Comparison of ENCODE assay signal across 26 mouse cellular contexts in the genomic region with DNA sequence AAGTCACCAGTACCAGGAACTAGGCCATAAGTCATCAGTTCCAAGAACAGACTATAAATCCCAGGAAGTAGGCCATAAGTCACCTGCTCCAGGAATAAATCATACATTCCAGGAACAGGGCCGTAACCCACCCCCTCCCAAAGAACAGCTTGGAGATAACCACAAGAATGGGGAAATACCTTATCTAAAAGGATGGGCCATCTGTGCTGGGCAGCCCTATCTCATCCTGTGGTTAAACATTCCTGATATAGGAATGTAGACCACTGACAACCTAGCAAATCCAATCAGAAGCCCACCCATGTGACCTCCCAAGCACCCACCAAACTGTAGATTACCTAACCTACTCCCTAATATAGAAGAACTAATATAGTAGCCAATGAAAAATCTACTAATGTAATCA. TPM values are rescaled to one million over a fixed set of nuclear protein-coding genes. Genes with fewer than 3 reads are reported as not detected.
"Had no signal": no experiment of that assay in that cellular context is flagged by ENCODE, and none has a peak within 500 bp of the region (broad histone marks: within the 10 kb centered on the region; RNA-seq: fewer than 3 reads in every experiment).

No protein-coding gene starts in this region.

- H3K9me3 ChIP-seq: midbrain, embryonic 10.5 days; midbrain, embryonic 12.5 days; neural tube, embryonic 13.5 days; neural tube, embryonic 15.5 days had no signal

- H3K4me2 ChIP-seq: lung, embryonic 14.5 days; midbrain, embryonic 12.5 days; neural tube, embryonic 13.5 days; neural tube, embryonic 15.5 days had no signal

- DNase-seq: lung, adult 18-20 months; lung, embryonic 14.5 days; lung, postnatal 10 days; midbrain, embryonic 14.5 days; retina, postnatal 1 day; right cerebral cortex, adult 18-20 months; right cerebral cortex, postnatal 25 days; right cerebral cortex, postnatal 4 days; spleen, adult 18-20 months; thymus, adult 18-20 months; thymus, postnatal 14 days; thymus, postnatal 36 days had no signal

- H3K4me3 ChIP-seq: megakaryocyte, embryonic 14.5 days; midbrain, embryonic 10.5 days; midbrain, embryonic 12.5 days; myocyte; neural tube, embryonic 13.5 days; neural tube, embryonic 15.5 days had no signal

- H3K36me3 ChIP-seq: midbrain, embryonic 10.5 days; midbrain, embryonic 12.5 days; neural tube, embryonic 13.5 days; neural tube, embryonic 15.5 days had no signal

- ATAC-seq: midbrain, embryonic 16.5 days had no signal

- H3K27ac ChIP-seq: macrophage; midbrain, embryonic 10.5 days; midbrain, embryonic 12.5 days; neural tube, embryonic 13.5 days; neural tube, embryonic 15.5 days had no signal

- H3K4me1 ChIP-seq: megakaryocyte, embryonic 14.5 days; midbrain, embryonic 10.5 days; midbrain, embryonic 12.5 days; neural tube, embryonic 13.5 days; neural tube, embryonic 15.5 days had no signal

- H3K9ac ChIP-seq: lung, embryonic 14.5 days; midbrain, embryonic 12.5 days; neural tube, embryonic 13.5 days; neural tube, embryonic 15.5 days had no signal

RNA-seq across cellular contexts. Expression of gene Ppef1, which starts 9.8 kb away (rescaled TPM):
- total RNA-seq: megakaryocyte progenitor cell, adult 5-6 weeks had no signal
- polyA plus RNA-seq: liver, embryonic 16.5 days; lung, embryonic 14.5 days; macrophage; midbrain, embryonic 12.5 days; small intestine, adult 2 months; stomach, embryonic 14.5 days had no signal

RNA-seq across cellular contexts. Expression of gene Rs1, which starts 22.4 kb away (rescaled TPM):
- polyA plus RNA-seq: liver, embryonic 16.5 days; lung, embryonic 14.5 days; macrophage; midbrain, embryonic 12.5 days; midbrain, embryonic 16.5 days; neural tube, embryonic 11.5 days; neural tube, embryonic 15.5 days; small intestine, adult 2 months; thymus, postnatal 0 days had no signal
